Mouse (Mus musculus): ENCODE data around the gene Fgr.
A peak's percentile ranks its signal among the peaks of the same experiment; 100 is the strongest.

Fgr gene

DNA sequence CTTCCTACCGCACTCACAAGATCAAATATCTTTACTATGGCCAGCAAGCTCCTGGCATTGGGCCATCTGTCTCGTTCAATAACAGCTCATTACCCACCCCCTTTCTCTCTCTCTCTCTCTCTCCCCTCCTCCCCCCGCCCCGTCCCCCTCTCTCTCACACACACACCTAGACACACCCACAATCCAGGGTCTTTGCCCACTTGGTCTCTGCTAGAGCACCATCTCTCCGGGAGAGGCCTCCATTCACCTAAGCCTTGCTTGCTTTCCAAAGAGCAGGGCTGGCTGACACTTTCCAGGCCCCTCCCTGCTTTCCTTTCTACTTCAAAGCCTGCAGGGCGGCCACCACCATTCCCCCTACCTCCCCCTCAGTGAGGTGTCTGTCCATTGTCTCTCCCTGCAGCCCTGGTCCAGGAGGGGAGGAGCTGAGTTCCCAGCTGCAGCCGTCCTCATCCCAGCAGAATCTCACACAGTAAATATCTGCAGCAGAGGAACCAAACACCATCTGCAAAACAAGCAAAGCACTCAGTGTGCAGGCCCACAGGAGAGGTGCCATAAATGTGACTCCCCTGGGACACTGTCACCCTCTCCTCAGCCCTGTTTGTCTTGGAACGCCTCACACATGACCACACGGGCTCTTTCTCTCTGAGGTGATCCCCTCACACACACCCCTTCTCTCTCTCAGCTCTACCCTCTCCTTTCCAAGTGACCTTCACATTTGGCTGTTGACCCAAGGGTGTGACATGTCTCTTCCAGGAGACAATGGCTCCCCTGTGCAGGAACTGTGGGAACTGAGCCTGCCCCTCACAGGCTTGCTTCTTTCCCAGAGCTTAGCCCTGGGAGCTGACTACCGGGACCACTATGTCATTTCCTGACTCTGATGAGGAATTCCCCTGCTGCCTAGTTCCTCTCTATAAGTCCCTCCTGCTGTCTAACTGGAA lies 14.9 kb upstream of the Fgr start:
- peak; percentile 94 for DNase-seq (ENCODE audit: low read depth, low spot score)

DNA sequence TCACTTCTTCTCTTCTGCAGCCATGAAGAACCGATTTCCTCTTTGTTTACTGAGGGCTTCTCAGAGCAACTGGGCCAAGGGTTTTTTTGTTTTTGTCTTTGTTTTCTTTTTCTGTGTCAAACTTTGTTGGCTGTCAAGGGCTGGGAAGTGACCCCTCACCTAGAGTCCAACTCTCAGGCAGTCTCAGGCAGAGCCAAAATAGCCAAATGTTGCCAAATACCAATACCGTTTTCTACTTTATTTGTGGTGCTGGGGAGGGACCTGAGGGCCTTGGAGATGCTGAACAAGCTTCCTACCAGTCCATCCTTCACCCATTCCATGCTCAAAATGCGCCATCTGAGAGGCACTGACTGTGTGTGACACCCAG lies 14.2 kb upstream of the Fgr start:
- no peak for DNase-seq (ENCODE audit: low read depth, low spot score)

DNA sequence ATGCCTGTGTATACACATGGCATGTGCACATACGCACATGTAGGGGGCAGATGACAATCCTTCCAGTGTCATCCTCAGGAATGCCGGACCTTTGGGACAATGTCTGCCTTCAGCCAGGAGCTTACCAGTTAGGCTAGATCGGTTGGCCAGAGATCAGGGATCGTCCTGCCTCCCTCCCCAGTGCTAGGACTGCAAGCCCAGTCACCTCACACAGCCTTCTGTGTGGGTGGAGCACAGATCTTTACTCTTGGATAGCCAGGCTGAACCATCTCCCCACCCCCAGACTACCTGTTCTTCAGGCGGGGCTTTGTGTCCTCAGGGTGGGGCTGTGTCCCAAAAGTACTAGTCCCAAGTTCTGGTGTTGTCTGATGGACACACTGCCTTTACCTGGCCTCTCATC lies 13.6 kb upstream of the Fgr start:
- DNase-seq (ENCODE audit: low read depth, low spot score), result peak; percentile 27

DNA sequence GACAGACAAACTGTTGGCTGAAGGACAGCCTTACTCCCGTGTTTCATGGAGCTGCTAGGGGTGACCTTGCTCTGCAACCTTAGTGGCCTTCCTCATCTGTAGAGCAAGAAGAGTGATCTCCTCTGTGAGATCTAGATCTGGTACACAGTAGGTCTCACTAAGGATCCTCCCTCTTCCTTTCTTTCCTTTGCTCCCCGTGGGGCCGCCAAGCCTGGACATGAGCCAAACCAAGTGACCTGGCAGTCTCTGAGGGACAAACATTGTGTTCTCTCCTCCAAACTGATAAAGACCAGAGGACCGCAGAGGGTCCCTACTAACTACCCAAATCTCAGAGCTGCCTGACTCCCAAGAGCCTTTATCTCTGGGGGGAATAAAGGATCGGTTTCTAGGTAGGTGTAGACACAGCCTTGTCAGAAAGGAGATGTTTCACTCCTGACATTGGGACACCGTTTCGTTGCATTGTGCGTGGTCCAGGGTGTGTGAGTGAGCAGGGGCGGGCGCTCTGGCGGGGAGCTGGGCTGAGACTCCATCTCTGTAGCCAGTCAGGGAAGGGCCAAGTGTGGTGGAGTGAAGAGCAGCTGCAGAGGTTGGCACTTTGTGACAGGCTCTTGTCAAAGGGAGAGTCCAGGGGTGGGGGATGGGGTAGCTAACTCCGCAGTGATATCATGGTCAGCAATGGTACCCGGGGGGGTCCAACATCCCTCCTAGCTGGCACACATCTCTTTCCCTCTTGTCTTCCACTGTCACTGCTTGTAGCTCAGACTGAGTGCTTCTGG lies 12.8 kb upstream of the Fgr start:
- no peak for DNase-seq (ENCODE audit: low read depth, low spot score)

DNA sequence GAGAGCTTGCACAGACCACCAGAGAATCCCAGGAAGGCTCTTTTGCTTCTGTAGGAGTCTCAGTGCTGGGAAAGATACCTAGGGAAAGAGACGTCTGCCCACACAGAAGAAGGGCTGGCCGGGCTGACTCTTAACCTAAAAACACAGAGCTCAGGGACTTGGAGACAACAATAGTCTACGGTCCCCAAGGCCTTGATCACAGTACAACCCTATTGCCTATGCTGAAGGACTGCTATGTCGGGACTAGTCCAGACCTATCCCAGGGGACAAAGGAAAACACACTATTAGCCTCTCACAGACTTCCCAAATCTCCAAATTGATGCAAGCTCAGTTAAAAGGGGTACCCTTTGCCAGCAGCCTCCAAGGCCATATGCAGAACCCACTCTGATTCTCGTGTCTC lies 12.0 kb upstream of the Fgr start:
- no peak for DNase-seq (ENCODE audit: low read depth, low spot score)

DNA sequence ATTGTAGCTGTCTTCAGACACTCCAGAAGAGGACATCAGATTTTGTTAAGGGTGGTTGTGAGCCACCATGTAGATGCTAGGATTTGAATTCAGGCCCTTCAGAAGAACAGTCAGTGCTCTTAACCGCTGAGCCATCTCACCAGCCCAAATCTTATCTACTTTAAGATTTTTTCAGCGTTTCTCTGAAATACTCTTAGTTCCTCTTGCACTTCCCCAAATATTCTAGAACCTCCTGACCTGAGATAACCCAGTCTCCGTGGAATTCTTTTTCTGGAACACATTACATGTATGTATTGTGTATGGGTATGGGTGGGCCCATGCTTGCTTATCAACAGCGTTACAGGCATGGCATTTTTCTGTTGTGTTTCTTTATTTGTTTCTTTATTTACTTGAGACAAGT lies 11.3 kb upstream of the Fgr start:
- no peak for DNase-seq (ENCODE audit: low read depth, low spot score)

DNA sequence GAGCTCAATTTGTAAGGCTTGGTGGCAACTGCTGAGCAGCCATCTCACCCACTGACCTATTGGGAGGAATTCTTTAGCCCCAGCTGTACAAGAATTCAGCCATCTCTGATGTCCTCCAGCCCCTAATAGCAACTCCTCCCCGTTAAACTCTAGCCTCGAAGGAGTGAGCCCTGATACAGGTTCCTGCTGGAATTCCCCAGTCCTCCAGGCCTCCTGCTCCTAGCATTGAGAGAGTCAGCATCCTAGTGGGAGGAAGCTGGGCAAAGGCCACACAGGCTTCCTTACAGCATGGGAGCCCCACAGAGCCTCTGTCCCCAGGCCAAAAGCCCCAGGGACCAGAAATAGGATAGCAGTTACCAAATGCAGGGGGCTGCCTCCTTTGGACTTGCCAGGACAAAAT lies 10.5 kb upstream of the Fgr start:
- DNase-seq (ENCODE audit: low read depth, low spot score), result no peak

DNA sequence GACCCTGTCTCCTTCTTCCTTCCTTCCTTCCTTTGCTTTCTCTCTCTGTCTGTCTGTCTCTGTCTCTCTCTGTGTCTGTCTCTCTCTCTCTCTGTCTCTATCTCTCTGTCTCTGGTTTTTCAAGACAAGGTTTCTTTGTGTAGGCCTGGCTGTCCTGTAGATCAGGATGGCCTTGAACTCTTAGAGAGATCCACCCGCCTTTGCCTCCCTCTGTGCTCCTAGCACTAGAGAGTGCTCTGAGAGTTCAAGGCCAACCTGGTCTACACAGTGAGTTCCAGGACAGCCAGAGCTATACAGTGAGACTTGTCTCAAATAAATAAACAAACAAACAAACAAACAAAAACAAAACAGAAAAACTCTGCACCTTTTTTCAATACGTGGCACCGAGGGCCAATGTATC lies 9.8 kb upstream of the Fgr start:
- DNase-seq (ENCODE audit: low read depth, low spot score), result peak; percentile 58

DNA sequence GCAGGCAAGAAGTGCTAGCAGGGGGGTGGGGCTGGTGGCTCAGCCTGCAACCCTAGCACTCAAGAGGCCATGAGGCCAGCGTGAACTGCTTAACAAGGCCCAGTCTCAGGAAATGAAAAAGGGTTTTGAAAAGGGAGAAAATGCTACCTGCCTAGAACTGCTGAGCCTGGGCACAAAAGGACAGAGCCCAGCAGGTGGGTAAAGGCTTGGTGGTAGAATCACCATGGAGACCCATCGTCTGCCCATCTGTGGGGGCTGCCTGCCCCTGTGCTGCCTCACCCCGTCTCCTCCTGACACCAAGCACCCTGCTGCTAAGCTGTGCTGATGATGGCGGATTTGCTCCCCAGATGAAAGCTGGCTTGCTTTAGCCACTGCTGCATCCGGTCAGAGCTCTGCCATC lies 9.4 kb upstream of the Fgr start:
- peak; percentile 48 for DNase-seq (ENCODE audit: low read depth, low spot score)

DNA sequence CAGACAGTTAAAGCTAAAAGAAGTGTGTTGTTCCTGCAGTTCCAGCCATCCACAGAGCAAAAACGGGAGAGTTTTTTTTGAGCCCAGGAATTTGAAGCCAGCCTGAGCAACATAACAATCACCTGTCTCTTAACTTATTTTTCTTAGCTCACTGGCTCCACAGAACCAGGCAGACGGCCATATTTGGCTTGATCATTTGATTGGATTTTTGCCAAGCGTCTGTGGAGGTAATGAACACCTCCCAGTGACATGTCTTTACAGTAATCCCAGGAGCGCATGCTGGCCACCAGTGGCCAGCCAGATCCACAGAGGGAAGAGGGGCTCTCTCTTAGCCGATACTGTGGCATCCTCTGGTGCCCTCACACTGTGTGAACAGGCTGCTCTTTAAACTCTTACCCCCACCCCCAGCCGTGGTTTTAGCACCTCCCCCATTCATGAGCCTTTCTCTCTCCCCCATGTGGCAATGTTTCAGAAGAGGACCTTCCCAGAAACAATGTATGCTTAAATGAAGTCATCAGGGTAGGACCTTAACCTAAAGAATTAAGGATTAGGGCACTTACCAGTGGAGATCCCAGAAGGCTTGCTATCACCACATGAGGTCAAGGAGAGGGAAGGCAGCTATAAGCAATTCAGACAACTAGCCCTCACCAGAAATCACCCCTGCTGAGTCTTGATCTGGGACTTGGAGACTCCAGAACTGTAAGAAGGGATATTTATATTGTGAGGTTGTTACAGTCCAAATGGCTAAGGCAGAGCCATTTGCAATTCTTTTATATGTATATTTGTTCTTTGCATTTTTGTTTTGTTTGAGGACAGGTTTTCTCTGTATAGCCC lies 5.6 kb upstream of the Fgr start:
- peak; percentile 99 for DNase-seq (ENCODE audit: low read depth, low spot score)

DNA sequence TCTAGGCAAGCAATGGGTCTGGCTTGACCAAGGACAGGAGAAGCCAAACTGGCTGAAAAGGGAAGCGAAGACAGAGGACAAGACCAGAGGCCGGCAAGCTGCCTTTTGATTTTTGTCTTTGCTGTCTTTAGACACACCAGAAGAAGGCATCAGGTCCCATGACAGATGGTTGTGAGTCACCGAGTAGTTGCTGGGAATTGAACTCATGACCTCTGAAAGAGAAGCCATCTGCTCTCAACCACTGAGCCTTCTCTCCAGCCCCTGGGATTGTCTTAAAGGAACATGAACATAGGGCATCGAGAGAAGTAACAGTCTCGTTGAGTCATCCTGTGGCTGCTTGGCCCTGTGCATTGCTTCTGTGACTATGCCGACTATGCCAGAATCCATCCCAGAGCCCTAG lies 2.3 kb upstream of the Fgr start:
- DNase-seq (ENCODE audit: low read depth, low spot score), result no peak

DNA sequence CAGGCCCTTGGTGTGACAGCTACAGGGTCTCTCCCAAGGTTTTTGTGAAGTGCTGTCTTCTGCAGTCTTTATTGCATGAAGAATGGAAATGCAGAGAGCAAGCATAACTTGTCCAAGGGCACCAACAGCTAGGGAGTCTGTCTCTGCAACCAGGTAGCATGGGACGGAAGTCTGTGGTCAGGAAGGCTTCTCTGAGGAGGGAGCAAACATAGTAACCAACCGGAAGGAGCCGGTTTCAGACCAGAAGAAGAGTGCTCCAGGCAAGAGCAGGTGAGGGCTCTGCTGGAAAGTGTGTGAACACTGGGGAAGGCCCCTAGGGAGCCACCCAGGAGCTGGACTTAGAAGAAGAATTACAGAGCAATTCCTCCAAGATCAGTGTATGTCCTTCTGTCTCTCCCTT lies 1.8 kb upstream of the Fgr start:
- no peak for DNase-seq (ENCODE audit: low read depth, low spot score)

DNA sequence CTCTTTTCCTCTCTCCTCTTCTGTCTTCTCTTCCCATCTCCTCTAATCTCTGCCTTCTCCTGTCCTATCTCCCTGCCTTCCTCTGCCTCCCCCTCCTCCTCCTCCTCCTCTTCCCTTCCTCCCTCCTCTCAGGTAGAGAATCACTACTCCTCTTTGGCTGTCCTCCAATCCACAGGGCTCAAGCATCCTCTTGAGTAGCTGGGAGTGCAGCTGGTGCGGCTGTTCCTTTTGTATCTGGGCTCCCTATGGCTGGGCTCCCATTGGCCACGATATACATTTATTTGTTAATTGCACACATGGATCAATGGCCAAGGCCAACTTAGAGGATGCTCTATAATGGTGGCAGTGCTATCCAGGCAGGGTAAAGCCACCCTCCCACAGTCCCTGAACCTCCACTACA lies 1.3 kb upstream of the Fgr start:
- no peak for DNase-seq (ENCODE audit: low read depth, low spot score)

DNA sequence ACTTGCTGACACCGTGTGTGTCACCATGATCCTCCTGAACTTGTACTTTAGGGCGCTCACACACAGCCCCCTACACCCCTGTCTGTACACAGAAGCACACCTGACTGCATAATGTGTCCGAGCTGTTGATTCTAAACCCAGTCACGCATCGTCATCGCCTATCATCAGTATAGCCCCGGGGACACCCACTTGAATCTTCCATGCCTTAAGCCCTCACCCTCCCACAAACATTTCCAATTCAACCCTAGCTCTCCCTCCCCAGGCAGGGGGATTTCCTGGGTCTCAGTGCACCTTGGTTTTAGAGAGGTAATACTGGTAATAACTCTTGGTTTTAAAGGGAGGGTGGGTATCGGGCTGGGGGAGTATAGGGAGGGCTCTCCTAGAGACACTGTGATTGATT lies 709 bp upstream of the Fgr start:
- no peak for DNase-seq (ENCODE audit: low read depth, low spot score)

DNA sequence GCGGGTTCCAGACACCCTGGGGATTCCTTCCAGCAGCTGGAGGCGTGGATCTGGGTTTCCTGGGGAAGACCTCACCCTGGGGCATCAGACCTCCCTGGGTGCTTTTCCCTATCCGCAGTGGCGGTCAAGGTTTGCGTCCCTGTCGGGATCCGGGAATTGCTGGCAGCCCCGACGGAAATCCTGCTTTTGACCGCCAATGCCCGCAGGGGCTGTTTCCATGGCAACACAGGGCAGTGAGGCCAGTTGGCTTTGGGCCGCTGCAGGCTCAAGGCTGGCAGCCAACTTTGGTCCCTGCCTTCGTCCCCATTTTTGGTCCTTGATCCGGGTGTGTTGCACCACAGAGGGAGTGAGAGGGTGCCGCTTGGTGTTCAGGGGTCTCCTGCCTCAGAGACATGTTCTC lies 1.0 kb downstream of the Fgr start:
- peak; percentile 81 for DNase-seq (ENCODE audit: low read depth, low spot score)

DNA sequence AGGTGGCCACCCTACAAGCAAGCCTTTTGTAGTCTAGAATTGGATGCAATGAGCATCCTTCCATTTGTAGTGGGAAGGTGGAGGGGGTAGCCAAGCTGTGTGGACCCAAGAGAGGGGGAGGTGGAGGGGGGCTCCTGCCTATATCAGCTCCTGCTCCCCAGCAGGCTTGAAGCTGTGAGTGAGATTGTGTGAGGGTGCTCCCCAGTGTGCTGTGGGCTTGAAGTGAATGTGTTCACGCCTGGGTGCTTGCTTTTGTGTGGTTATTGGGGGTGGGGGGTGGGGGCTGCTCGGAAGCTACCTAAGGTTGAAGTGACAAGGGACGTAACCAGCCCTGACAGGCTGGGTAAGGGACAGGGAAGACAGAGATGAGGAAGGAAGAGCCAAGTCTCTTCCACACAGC lies 1.9 kb downstream of the Fgr start:
- DNase-seq (ENCODE audit: low read depth, low spot score), result no peak

DNA sequence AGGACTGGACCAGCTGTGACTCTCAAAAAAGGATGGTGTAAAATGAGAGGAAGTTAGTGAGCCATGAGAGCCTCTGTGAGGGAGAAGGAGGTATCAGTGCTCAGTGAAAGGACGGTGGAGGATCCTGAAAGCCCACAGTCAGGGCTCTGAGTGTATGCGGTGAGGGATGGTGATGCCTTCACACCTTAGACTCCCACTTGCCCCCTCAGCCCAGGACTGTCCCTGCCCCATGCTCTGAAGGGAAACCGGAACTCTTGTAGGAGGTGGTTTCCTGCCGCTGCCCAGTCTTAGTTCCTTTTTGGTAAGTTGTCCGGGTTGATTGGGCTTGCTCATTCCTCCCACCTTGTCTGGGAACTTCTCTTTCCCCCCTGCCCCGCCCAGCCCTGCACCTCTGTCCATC lies 2.8 kb downstream of the Fgr start:
- DNase-seq (ENCODE audit: low read depth, low spot score), result no peak

DNA sequence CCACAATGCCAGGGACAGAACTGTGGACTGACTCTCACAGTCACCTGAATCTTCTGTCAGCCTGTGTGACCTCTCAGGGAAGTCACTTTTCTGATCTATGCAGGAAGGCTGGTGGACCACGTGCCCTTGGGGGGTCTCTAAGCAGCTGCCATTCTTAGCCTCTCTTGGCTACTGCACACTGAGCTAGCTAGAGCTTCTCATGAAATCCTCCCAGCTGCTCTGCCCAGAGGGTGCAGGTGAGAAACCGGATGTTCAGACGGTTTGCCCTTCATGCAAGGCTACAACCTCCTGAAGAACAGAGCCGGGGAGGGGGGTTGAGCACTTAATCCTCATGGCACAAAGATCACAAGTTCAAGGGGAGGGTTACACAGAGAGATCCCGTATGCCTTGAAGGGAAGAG lies 3.7 kb downstream of the Fgr start:
- DNase-seq (ENCODE audit: low read depth, low spot score), result peak; percentile 49

DNA sequence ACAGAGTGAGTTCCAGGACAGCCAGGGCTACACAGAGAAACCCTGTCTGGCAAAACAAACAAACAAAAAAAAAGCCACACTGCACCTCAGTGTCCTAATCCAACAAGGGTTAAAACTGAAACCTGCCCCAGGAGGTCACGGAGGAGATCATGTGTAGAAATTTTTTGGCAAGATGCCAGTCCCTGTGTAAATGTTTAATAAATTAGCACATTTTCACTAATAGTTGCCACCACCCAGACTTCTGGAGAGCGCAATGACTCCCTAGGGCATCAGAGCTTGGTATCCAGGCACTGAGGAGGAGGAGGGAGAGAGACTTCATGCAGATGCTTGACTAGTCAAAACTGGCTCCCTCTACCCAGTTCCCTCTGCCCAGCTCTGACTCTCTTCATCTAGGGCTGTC lies 5.3 kb downstream of the Fgr start:
- no peak for DNase-seq (ENCODE audit: low read depth, low spot score)

DNA sequence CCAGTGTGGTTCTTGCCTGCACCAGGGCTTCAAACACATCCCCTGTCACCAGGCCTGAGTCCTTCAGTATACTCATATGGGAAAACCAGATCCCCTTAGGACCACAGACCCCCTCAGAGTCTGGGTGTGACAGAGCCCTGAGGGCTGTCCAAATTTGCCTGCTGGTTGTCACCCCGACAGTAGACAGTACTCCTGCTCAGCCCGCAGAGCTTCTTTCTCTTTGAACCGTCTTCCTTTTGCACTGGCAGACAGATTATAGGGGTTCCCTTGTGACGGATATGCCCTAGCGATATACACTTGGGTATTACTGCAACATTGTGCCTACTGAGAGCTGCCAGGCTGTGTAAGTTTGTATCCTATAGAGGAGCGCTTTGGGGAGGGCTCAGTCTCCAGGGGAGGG lies 7.7 kb downstream of the Fgr start:
- no peak for DNase-seq (ENCODE audit: low read depth, low spot score)

DNA sequence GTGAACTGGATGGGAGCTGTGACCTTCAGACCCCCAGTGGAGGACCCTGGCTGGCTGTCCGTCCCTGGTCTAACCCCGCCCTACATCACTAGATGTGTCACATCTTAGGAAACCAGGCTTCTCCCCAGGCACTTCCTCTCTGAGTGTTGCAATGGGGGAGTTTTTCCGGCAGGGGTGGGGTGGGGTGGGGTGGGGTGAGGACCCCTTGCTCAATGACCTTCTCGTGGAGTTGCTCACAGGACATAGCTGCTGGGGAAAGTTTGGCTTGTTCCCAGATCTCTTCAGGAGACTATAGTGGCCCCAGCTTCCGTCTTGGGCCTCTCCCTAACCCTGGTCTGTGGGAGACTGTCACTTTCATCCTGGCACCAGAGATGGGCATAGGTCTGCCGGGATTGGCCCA lies 9.1 kb downstream of the Fgr start:
- DNase-seq (ENCODE audit: low read depth, low spot score), result peak; percentile 64
